Mouse (Mus musculus): Measurements from ENCODE around the gene Brd7.

GRCm38 (mm10) chr8:88349046-88349445 lies 12.9 kb downstream of the Brd7 start:
- TF ChIP-seq CTCF (IDR thresholded peaks at IDR 0.05; ENCODE audit: low read depth) (no peak), EP300 (IDR thresholded peaks at IDR 0.05; ENCODE audit: low read depth) (no peak)
